Mouse (Mus musculus): ENCODE results near the gene Nceh1. TPM values are rescaled to one million over a fixed set of nuclear protein-coding genes. Genes with fewer than 3 reads are reported as not detected.

Nceh1 gene
- total RNA-seq (2021): 10 to 100 TPM; 26.2 to 30.6 TPM

DNA sequence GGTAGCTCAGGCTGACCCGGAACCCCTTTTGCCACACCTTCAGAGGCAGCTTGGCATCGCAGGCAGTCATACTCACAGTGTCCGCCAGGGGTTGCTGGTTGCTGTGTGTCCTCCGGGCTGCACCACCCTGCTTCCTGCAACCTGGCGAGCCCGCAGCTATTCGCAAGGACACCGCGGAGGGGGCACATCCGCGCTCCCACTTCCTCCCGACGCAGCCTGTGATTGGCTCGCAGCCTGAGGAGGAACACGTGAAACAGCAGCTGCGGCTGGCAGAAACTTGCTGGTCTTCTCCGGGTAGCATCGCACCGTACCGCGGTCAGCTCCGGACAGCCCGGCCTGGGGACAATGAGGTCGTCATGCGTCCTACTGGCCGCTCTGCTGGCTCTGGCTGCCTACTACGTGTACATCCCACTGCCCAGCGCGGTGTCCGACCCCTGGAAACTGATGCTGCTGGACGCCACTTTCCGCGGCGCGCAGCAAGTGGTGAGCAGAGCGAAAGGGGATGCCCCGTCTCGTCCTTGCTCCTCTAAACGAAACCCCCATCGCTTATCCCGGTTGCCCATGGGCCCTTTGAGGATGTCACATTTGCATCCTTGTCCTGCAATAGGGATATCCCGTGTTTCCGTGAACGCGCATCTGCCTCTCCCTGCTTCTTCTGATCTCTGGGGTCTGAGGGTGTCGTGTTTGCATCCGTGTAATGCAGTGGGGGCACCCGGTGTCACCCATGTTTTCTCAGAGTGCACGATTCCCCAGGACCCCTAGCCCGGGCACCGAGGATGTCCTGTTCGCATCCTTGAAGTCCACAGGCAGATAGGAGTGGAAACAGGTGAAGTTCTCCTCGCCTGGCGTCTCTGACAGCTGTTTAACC is at the start of gene Nceh1:
Gene Nceh1 (plus strand): TSS at position 233 of the 868 bp plus-strand sequence.
- DNase-seq: peak; percentile 95
- intact Hi-C loops (cut with DNase I): loop anchor here (10.0 kb wide), 1 partner anchor 282 kb away; no protein-coding TSS in a partner anchor

- DNase-seq: no peak
- intact Hi-C loops (cut with DNase I): no loop called here
Measured at GRCm38 (mm10) chr3:27140101-27140500, 42.7 kb upstream of the Nceh1 start.

DNA sequence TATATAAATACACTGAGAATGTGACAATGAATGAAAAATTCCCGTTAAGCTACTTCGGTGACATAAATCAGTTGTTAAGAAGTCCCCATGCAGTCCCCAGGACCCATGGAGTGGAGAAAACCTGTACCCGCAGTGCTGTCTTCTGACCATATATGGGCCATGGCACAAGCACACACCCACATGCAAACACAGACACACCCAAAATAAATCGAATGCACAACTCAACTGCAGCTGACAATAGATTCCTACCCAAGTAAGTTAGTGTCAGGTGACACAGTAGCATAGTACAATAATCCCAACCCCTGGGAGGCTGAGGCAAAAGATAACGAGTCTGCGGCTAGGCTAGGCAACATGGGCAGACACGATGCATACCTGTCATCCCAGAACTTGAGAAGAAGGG is 39.2 kb upstream of the Nceh1 start:
- intact Hi-C loops (cut with DNase I): no loop called here
- no peak for DNase-seq

- DNase-seq: no peak
Measured at GRCm38 (mm10) chr3:27145733-27146132, 37.0 kb upstream of the Nceh1 start.

GRCm38 (mm10) chr3:27153191-27153671 is 29.5 kb upstream of the Nceh1 start:
- DNase-seq: peak; percentile 42
- intact Hi-C loops (cut with DNase I): no loop called here

More at GRCm38 (mm10) chr3:27145733-27146132, 37.0 kb upstream of the Nceh1 start:
- intact Hi-C loops (cut with DNase I): no loop called here

- peak; percentile 99 for DNase-seq
- intact Hi-C loops (cut with DNase I): no loop called here
Measured at GRCm38 (mm10) chr3:27153701-27154209, 29.0 kb upstream of the Nceh1 start, which contains the start of gene Ect2. Gene Ect2 (minus strand): TSS chr3:27153878.

DNA sequence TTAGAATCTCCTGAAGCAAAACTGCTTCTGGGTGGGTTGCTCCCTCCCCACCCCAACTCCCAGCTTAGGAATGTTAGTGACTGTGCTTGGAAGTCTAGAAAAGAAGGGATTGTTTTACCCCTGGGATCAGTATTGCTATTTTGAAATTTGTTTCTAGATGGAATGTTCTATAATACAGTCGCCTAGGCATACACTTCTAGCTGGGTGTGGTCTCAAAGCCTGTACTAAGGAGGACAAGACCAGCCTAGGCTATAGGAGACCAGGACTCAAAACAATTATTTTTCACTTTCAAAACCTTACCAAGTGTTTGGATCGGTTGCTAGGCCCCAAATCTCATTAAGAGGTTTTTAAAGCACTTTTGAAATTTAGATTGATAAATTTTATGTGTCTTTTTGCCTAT is 28.5 kb upstream of the Nceh1 start:
- intact Hi-C loops (cut with DNase I): no loop called here

GRCm38 (mm10) chr3:27155051-27155855 is 27.5 kb upstream of the Nceh1 start:
- DNase-seq: no peak
- intact Hi-C loops (cut with DNase I): no loop called here

More for the DNA sequence above, 28.5 kb upstream of the Nceh1 start:
- no peak for DNase-seq

GRCm38 (mm10) chr3:27155856-27156593 is 26.7 kb upstream of the Nceh1 start:
- intact Hi-C loops (cut with DNase I): no loop called here
- no peak for DNase-seq

GRCm38 (mm10) chr3:27156594-27156949 is 26.2 kb upstream of the Nceh1 start:
- intact Hi-C loops (cut with DNase I): no loop called here
- DNase-seq: no peak

DNA sequence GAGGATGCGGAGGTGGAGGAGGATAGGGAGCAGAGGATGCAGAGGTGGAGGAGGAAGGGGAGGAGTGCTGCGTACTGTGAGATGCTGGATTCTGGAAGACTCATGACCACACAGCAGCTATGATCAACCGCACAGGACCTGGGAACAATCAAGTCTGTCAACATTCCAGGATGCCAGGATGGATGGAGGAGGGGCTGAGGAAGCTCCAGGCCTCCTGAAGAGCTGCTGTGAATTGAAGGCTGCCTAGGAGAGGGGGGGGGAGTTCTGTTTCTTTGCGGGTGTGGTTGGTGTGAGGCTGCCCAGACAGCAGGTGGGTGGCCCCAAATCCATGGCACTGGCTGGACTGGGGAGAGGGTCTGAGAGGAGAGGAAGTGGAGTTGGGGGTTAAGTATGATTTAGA is 23.9 kb upstream of the Nceh1 start:
- no peak for DNase-seq
- intact Hi-C loops (cut with DNase I): no loop called here

DNA sequence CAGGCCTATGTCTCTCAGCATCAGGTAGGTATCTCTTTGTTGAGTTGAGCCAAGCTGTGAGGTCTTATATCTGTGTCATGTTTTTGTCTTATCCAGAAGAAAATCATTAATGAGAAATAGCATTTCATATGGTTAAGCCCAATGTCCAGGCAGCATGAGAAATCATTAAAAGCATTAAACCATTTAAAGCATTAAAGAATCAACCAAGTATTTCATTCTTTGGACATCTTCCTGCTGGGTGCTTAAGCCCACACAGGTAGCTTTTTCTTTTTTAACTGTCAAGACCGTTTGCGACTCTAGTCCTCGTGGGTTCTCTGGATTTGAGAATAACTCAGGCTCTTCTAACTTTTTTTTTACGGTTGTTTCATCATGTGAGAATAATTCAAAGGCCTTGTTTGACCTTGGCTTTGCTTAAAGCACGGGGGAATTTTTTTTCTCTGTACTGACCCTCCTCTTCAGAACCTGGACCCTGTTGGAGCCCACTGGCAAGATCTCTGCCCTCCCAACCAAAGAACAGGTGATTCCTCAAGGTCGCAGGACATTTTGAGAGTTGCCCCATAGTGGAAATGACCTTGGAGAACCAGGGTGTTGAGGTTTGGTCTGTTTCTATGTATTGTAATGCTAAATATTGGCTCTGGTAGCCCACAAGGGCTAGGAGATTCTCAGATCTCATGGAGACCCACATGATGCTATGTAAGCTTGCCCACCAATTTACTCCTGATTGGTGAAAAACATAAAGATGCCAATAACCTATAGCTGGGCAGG is 20.9 kb upstream of the Nceh1 start:
- intact Hi-C loops (cut with DNase I): no loop called here
- DNase-seq: no peak

GRCm38 (mm10) chr3:27162410-27162804 is 20.4 kb upstream of the Nceh1 start:
- no peak for DNase-seq
- intact Hi-C loops (cut with DNase I): no loop called here

- no peak for DNase-seq
- intact Hi-C loops (cut with DNase I): no loop called here
Measured at GRCm38 (mm10) chr3:27165481-27166065, 17.2 kb upstream of the Nceh1 start.

DNA sequence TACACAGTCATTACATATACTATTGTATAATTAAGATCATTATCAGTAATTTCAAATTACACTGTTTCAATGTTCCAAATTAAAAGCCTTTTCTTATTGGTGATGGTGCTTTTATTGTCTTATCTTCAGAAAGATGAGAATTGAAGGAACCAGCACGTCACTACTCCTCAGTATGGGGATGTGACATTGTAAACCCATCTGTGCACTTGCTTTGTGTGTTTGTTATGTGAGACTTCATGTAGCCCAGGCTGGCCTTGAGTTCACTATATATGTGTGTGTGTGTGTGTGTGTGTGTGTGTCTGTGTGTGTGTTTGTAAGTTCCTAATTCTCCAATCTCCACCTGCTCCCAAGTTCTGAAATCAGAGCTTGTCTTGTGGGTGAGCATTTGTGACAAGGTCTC is 12.5 kb upstream of the Nceh1 start:
- intact Hi-C loops (cut with DNase I): no loop called here
- no peak for DNase-seq

DNA sequence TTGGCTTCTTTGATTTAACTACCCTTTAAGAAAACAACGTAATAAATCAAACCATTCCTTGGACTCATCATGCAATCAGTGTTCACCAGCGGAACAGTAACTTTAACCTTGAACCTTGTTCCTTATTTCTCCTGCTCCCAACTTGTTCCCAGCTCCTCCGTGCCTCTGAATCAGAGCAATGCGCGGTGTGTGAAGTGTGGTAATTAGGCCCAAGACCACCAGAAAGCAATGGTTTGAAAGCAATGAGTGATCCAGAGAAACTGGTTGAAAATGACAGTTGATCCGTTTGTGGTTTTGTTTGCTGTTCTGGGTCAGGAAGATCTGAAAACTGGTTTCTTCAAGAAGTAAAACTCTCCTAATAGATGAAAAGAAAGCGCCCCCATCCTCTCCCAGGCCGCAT is 3.1 kb upstream of the Nceh1 start:
- intact Hi-C loops (cut with DNase I): loop anchor here (10.0 kb wide), 1 partner anchor 285 kb away; no protein-coding TSS in a partner anchor
- DNase-seq: no peak

GRCm38 (mm10) chr3:27183601-27184175 is 923 bp downstream of the Nceh1 start:
- intact Hi-C loops (cut with DNase I): loop anchor here (10.0 kb wide), 1 partner anchor 281 kb away; no protein-coding TSS in a partner anchor

DNA sequence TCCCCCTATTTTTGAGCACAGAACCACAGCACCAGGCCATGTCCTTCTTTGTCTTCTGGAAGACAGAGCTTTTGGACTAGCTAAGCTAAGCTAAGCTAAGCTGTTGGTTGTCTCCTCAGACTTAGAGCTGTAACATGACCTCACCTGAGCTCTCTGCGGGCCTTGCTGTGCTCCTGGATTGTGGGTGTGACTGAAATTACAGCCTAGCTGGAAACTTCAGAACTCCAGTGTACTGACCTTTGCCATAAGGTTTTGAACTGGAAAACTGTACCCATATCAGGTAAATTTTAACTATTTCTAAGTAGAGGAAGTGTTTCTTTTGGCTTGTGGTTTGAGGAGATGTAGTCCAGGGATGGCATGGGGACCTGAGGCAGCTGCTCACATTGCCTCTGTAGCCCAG is 5.6 kb downstream of the Nceh1 start:
- intact Hi-C loops (cut with DNase I): loop anchor here (10.0 kb wide), 1 partner anchor 276 kb away; no protein-coding TSS in a partner anchor
- DNase-seq: no peak

More at GRCm38 (mm10) chr3:27183601-27184175, 923 bp downstream of the Nceh1 start:
- DNase-seq: peak; percentile 8

Data from left cerebral cortex, postnatal 4 days (tissue).